Mouse (Mus musculus) olfactory bulb, adult 2 months (tissue): Measurements from ENCODE around the gene Hspe1.
"Not testable (repeated sequence)": the region's sequence is repeated elsewhere in the genome, so short reads cannot be mapped to it uniquely, and the experiment has no call there.

Source experiments
- CTCF ChIP-seq: fragments of 200-500 bp; IDR thresholded peaks from 2 replicates; pipeline ENCODE4 v1.5.1; 2012; ENCODE audit warnings: low read depth, mild to moderate bottlenecking, low read length, moderate library complexity; ENCODE audit not compliant: insufficient read depth
- POLR2A ChIP-seq: fragments of 200-500 bp; IDR thresholded peaks from 2 replicates; pipeline ENCODE4 v1.6.1; 2012; ENCODE audit warnings: mild to moderate bottlenecking, low read depth, low read length, moderate library complexity; ENCODE audit not compliant: insufficient read depth

DNA sequence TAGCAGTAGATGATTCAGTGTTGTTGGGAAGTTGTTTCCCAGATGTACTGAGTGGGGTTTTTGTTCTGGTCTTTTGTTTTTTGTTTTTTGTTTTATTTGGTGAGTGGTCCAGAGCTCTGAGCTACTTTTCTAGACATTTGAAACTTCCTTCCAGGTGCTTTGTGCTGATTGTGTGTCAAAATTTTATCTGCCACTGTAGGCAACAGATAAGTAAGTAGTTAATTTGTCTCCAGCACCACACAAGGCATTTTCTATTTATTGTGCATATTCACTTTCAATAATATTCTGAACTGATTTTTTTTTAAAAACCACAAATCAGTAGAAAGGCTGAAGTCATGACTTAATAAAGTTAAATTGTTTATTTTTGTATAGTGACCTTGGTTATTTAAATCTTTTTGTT, 15.6 kb upstream of the Hspe1 start:
- TF ChIP-seq POLR2A, CTCF: not testable (repeated sequence)
